Mouse (Mus musculus) frontal cortex, postnatal 10 days (tissue): ENCODE measurements at regions not wholly inside any gene's neighbourhood (a gene's known extent, or its start where the extent isn't known, plus 50 kb on each side); places are given as distances from the start of the nearest gene placed in this dataset.

ENCODE experiments used
- DNase-seq, 2 experiments: peaks; one replicate each; pipeline ENCODE4 v3.0.0; 2022; ENCODE audit warnings: low spot score in 2 of 2, mixed read lengths in 1 of 2

GRCm38 (mm10) chrX:99350233-99350632 lies 120.8 kb downstream of the Pja1 start:
- no peak for DNase-seq

DNA sequence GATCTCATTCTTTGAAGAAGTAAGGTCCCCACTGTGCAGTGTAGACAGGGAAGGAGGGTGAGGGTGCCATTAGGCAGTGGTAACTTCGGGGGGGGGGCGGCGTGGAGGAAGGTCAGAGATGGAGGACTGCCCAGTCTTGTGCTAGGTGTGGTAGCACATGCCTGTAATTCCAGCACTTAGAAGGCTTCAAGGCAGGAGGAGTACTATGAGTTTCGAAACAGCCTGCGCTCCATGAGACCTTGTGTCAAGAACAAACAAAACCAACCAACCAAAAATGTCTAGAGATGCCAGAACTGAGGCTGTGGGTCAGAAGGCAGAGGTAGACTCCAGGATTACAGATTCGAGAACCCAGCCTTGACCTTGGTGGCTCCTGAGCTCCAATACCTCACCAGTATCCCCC lies 130.8 kb downstream of the Pja1 start:
- DNase-seq = no peak

GRCm38 (mm10) chrX:99339081-99339876 lies 131.8 kb downstream of the Pja1 start:
- no peak for DNase-seq

DNA sequence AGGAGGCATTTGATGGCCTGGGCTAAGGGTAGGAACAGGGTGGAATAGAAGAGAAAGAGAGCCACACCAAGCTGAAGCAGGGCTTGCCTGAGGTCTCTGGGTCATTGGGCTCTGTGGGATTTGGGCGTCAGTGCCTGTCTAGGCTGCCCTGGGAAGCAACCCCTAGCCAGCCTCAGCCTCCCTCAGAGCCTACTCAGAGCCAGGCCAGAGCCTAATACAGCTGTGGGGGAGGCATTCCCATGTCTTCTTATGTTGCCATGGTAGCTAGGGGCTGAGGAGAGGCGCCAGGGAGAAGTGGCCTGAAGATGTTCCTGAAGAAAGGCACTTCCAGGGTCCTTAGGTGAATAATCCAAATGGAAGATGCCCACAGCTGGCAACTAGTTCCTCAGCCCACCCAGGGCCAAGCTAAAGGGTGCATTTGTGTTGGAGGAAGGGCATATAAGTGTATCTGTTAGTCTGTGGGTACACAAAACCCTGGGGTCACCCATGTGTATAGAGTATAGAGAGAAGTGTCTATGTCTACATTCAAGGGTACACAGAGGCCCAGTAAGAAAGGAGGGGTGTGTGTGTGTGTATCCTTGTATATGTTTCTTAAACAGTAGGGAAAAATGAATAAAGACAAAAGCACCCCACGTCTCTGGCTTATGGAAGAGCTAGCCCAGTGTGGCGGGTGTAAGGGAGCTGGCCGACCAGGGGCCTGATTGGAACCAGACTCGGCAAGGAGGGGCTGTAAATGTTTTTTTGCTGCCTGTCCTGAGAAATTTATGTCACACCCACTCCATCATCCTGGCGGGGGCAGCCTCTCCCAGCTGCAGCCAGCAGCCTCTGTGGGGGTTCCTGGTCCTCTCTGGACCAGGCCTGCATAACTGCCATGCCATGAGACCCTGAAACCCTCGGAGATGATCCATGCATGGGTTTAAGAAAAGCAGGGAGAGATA lies 134.2 kb downstream of the Pja1 start:
- DNase-seq = no peak

DNA sequence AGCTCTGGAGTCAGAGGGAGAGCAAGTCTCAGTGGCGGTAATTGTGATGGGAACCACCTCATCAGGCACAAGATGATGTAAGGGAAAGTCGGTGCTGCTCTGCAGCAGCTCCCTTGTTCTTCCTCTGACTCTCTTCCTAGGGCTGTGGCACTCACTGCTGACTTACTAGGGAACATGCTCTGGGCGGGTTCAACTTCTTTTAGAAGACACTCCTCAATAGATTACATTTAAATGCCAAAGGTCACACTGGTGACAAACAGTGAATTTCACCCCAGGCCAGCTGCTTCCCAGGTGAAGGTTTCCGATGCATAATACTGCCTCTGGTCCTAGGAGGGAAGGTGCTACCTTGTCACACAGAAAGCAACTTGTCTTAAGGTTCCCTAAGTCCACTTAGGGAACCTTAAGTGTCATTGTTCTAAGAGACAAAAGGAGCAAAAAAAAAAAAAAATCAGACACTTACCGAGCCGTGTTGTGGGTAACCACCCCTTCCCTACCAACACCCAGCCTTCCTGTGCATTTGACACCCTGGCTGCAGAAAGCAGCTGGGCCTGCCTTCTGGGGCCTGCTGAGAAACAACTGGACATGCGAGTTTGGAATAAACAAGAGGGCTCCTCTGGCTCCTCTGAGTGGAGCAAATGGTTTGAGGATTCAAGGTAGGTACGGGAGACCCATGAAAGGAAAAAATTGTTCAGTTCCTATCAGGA lies 135.0 kb downstream of the Pja1 start:
- no peak for DNase-seq

- no peak for DNase-seq
Observed at GRCm38 (mm10) chrX:99332457-99332770, 138.7 kb downstream of the Pja1 start.

- no peak for DNase-seq
Observed at GRCm38 (mm10) chrX:99331764-99332456, 139.2 kb downstream of the Pja1 start.

DNA sequence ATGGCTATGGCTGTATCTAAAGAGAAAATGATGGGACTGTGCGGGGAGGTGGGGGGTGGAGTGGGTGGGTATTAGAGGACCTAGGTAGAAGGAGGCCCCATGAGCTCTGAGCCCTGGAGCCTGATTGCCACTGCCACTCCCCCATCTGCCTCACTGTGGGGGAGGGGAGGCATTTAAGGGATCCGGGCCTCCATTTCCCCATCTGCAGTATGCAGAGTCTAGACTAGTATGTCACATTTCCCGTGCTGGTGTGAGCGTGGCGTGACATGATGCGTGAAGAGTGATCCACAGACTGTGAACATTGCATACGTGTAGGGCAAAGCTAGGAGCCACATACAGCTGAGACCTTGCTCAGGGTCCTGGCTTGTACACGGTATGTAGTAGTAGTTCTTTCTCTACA lies 140.7 kb downstream of the Pja1 start:
- no peak for DNase-seq

GRCm38 (mm10) chrX:99328576-99328975 lies 142.5 kb downstream of the Pja1 start:
- no peak for DNase-seq

DNA sequence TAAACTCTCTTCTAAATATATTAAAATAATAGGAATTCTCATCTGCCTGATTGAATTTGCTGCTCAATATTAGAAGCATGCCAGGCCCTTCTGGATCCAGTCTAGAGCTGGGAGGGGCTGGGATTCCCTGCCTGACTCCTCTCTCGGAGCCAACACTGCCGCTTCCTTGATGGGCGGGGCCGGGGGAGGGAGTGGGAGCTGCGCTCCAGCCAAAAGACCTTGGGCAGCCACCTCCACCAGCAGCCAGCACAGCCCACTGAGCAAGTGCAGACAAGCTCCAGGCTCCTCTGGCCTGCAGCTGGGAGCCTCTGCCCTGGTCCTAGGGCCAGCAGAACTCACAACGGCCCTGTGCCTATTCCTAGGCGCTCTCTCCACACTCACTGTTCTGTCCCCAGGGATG lies 144.9 kb downstream of the Pja1 start:
- DNase-seq = no peak

- no peak for DNase-seq
Observed at GRCm38 (mm10) chrX:99325460-99325859, 145.6 kb downstream of the Pja1 start.

GRCm38 (mm10) chrX:99324546-99325170 lies 146.4 kb downstream of the Pja1 start:
- DNase-seq = no peak

DNA sequence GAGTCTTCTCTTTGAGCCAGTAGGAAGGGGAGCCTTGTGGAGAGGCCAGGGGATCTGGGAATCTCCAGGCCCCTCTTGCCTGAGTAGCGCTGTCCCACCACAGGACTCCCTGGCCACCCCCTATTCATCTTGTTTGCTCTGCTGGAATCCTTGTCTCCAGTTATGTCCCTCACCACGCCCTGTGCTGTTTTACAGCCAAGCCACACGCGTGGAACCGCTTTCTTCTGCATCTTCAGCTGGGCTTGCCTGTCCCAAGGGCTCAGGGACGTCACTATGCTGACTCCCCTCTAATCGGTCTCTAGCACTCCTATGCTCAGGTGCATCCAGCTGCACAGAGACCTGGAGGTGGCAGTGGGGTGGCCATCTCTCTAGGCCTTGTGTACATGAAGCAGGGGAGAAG lies 151.3 kb downstream of the Pja1 start:
- DNase-seq = no peak

DNA sequence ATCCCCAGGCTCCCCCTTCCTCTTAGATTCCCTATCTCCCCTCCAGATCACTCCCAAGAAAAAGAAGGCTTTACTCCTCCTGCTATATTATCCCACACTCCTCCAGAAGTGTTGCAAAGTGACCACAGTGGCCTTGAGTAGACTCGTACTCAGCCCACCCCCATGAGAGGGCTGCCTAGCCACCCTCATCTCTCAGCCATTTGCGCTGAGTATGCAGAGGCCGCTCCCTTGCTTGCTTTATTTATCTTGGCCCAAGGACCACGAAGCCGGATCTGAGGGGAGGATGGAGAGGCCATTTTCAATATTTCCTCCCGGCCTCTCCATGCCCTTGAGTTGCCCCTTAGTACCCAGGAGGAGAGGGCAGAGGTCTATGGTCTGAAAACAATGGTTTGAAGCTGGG lies 151.9 kb downstream of the Pja1 start:
- DNase-seq = no peak

DNA sequence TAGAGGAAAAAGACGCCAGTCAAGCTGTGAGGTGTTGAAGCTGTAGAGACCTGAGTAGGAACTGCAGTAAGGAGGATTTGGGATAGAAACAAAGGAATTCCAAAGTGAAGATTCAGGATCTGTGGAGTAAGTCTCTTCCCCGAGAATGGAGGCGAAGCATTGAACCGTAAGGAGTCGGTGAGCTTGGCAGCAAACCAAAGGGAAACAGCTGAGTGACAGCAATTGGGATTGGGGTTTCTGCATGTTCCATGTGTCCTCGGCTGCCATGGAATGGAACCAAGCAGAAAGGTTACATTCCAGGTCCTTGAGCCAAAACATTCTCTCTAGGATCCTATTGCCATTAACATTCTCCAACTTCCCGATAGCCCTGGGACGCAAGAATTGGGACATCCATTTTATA lies 152.9 kb downstream of the Pja1 start:
- no peak for DNase-seq

- no peak for DNase-seq
Observed at GRCm38 (mm10) chrX:99317736-99318135, 153.3 kb downstream of the Pja1 start.

- no peak for DNase-seq
Observed at GRCm38 (mm10) chrX:99316410-99317056, 154.5 kb downstream of the Pja1 start.

DNA sequence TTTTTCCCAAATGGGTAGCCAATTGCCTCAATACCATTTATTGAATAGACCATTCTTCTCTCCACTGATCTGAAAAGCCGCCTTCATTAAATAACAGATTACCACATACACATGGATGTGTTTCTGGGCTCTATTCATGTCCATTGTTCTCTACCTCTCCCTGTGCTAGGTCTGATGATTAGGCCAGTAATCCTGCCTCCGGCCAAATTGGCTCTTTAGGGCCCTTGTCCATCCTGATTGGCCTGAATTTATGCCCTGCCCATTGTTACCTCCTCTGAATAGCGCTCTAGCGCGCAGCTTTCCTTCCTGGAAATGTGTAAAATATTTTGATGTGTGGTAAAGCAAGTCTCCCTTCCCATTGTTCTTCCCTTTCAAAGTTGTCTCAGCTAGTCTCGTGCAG lies 163.2 kb downstream of the Efnb1 start:
- no peak for DNase-seq

DNA sequence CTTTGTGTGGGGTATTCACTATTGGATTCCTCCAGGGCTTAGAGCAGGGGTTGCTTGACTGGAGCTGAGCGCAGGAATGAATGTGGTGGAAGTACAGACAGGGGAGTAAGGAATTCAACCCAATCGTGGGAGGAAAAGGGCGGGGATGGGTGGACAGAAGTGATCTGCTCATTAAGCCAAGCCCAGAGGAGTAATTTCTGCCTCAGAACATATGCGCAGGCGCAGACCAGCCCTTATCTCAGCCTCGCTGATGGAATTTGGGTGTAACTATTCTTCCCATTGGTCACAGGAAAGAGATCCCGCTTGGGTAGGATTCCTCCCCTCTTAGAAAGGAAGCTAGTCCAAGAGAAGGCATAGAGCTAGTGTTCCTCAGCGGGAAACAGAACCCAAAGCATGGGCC lies 158.8 kb downstream of the Efnb1 start:
- no peak for DNase-seq

DNA sequence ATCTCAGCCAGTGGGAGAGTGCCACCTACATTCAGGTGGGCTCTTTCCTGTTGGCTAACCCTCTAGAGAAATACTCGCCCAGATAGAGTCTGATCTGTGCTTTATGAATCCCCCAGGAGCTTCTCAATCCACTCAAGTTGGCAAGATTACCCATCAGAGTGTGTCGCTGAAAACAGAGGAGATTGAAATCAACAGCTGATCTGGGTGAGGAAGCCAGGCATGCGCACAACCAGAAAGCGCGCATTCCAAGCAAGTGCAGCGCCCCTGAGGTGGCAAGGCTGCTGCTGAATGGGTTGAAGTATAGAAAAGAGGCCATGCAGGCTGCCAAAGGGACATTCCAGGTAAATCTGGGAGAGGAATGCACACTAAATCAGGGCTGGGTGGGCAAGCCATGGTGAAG lies 158.0 kb downstream of the Efnb1 start:
- no peak for DNase-seq

DNA sequence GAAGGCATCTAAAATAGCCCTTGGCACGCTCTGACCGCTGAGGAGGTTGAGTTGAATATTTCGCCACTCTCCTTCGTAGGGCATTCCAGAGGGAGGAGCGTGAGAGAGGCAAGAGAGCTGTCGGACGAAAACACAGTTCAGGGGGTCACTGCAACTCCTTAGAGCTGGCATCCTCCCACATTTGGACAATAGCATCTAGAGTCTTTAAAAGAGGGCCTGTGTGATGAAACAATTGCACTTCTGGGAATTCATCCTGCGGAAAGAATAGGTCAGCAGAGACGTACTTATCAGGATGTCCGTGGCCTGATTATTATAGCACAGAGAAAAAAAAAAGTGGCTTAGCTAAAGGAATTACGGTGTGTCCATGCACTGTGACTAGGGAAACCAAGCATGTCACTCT lies 156.8 kb downstream of the Efnb1 start:
- DNase-seq = no peak
